ENCODE assay signal across 14 mouse cellular contexts in genomic region chr16:5415310-5415709, GRCm38 (mm10).
A peak's percentile ranks its signal among the peaks of the same experiment; 100 is the strongest.
DNase-seq lines count a peak whose midpoint lies in the region; ATAC-seq and TF ChIP-seq lines count a peak whose summit lies in the region.
"Had no signal": no experiment of that assay in that cellular context is flagged by ENCODE, and none has a peak within 500 bp of the region (broad histone marks: within the 10 kb centered on the region; RNA-seq: fewer than 3 reads in every experiment).

No protein-coding gene starts in this region.

- H3K27ac ChIP-seq in heart, adult 2 months = no peak overlapping the region
- H3K27ac ChIP-seq in heart, embryonic 10.5 days = no peak overlapping the region
- H3K27ac ChIP-seq in liver, postnatal 0 days (ENCODE audit: low read depth) = no peak overlapping the region
- H3K27ac ChIP-seq in midbrain, embryonic 10.5 days (replicated peaks) = no peak overlapping the region
- H3K27ac ChIP-seq: embryonic facial prominence, embryonic 12.5 days; forebrain, embryonic 15.5 days; midbrain, embryonic 15.5 days had no signal

- TF ChIP-seq EP300 in heart, adult 2 months (IDR thresholded peaks at IDR 0.05; ENCODE audit: insufficient read depth, low read depth, low read length) = no peak
- no peak for TF ChIP-seq EP300 in liver, postnatal 0 days (IDR thresholded peaks at IDR 0.05; ENCODE audit: low read depth)

- no peaks in the 10 kb centered on the region for H3K9me3 ChIP-seq in heart, embryonic 10.5 days
- H3K9me3 ChIP-seq in liver, postnatal 0 days (ENCODE audit: low read length) = no peaks in the 10 kb centered on the region
- no peaks in the 10 kb centered on the region for H3K9me3 ChIP-seq in midbrain, embryonic 10.5 days (replicated peaks)
- H3K9me3 ChIP-seq: embryonic facial prominence, embryonic 12.5 days; forebrain, embryonic 15.5 days; midbrain, embryonic 15.5 days had no signal

- no peak for ATAC-seq in liver, postnatal 0 days
- ATAC-seq in megakaryocyte, adult 5-6 weeks (ENCODE audit: poor library complexity, severe bottlenecking) = peak; percentile 51; the same call in 1 of the 2 replicates
- ATAC-seq: forebrain, embryonic 15.5 days; midbrain, embryonic 15.5 days had no signal

- H3K27me3 ChIP-seq in heart, adult 2 months (ENCODE audit: control insufficient read depth, insufficient read depth, low read length) = no peaks in the 10 kb centered on the region
- no peaks in the 10 kb centered on the region for H3K27me3 ChIP-seq in heart, embryonic 10.5 days (ENCODE audit: insufficient read depth, poor library complexity, severe bottlenecking)
- no peaks in the 10 kb centered on the region for H3K27me3 ChIP-seq in liver, postnatal 0 days (ENCODE audit: insufficient read depth, low read length)
- H3K27me3 ChIP-seq in midbrain, embryonic 10.5 days (ENCODE audit: low read depth, poor library complexity, severe bottlenecking) = no peaks in the 10 kb centered on the region
- H3K27me3 ChIP-seq: embryonic facial prominence, embryonic 12.5 days; forebrain, embryonic 15.5 days; midbrain, embryonic 15.5 days had no signal

- no peaks in the 10 kb centered on the region for H3K4me1 ChIP-seq in heart, adult 2 months (ENCODE audit: control insufficient read depth, insufficient read depth, low read length)
- H3K4me1 ChIP-seq in heart, embryonic 10.5 days = no peaks in the 10 kb centered on the region
- H3K4me1 ChIP-seq in liver, postnatal 0 days (ENCODE audit: insufficient read depth) = no peaks in the 10 kb centered on the region
- peaks cover 6% of the 10 kb centered on the region; the same call in 1 of the 2 replicates for H3K4me1 ChIP-seq in midbrain, embryonic 10.5 days
- H3K4me1 ChIP-seq: embryonic facial prominence, embryonic 12.5 days; midbrain, embryonic 15.5 days had no signal

- no peak overlapping the region for H3K4me3 ChIP-seq in heart, adult 2 months
- H3K4me3 ChIP-seq in heart, embryonic 10.5 days = no peak overlapping the region
- no peak overlapping the region for H3K4me3 ChIP-seq in liver, postnatal 0 days (ENCODE audit: low read depth, low read length)
- H3K4me3 ChIP-seq in midbrain, embryonic 10.5 days = no peak overlapping the region
- H3K4me3 ChIP-seq: embryonic facial prominence, embryonic 12.5 days; forebrain, embryonic 15.5 days; midbrain, embryonic 15.5 days had no signal

- WGBS in heart, adult 2 months = 65% methylated on average over 4 of the region's 4 CpGs
- WGBS in heart, embryonic 10.5 days = 68% methylated on average over 4 of the region's 4 CpGs
- WGBS in liver, postnatal 0 days (ENCODE audit: insufficient replicate concordance) = 73% methylated on average over 4 of the region's 4 CpGs
- WGBS in midbrain, embryonic 10.5 days = 81% methylated on average over 4 of the region's 4 CpGs

- TF ChIP-seq POLR2A in heart, adult 2 months (IDR thresholded peaks at IDR 0.05; ENCODE audit: insufficient read depth, low read depth, low read length) = no peak

- no peaks in the 10 kb centered on the region for H3K36me3 ChIP-seq in heart, adult 2 months (ENCODE audit: control insufficient read depth, insufficient read depth, low read length)
- H3K36me3 ChIP-seq in heart, embryonic 10.5 days = no peaks in the 10 kb centered on the region
- H3K36me3 ChIP-seq in liver, postnatal 0 days (replicated peaks; ENCODE audit: insufficient read depth, low read length) = no peaks in the 10 kb centered on the region
- no peaks in the 10 kb centered on the region for H3K36me3 ChIP-seq in midbrain, embryonic 10.5 days
- H3K36me3 ChIP-seq: embryonic facial prominence, embryonic 12.5 days; forebrain, embryonic 15.5 days; midbrain, embryonic 15.5 days had no signal

- H3K79me2 ChIP-seq in heart, adult 2 months (replicated peaks; ENCODE audit: control insufficient read depth, insufficient read depth, low read length) = no peaks in the 10 kb centered on the region

- H3K9ac ChIP-seq in heart, adult 2 months (ENCODE audit: low read depth, low read length) = no peak overlapping the region
- no peak overlapping the region for H3K9ac ChIP-seq in liver, postnatal 0 days (replicated peaks)
- H3K9ac ChIP-seq: embryonic facial prominence, embryonic 12.5 days; forebrain, embryonic 15.5 days; midbrain, embryonic 15.5 days had no signal

- TF ChIP-seq CTCF in heart, adult 2 months (IDR thresholded peaks at IDR 0.05) = peak; percentile 37
- TF ChIP-seq CTCF in liver, postnatal 0 days (IDR thresholded peaks at IDR 0.05; ENCODE audit: low read depth) = peak; percentile 26; the same call in 1 of the 2 replicates

- H3K4me2 ChIP-seq in liver, postnatal 0 days (ENCODE audit: low read depth, low read length) = no peak overlapping the region
- H3K4me2 ChIP-seq: embryonic facial prominence, embryonic 12.5 days; forebrain, embryonic 15.5 days; midbrain, embryonic 15.5 days had no signal

- DNase-seq in heart, adult 2 months = no peak
- DNase-seq in heart, embryonic 10.5 days (ENCODE audit: low spot score) = no peak
- DNase-seq in liver, postnatal 0 days = no peak
- no peak for DNase-seq in liver
- peak; percentile 55 for DNase-seq in thymus, postnatal 4 days
- DNase-seq in midbrain, embryonic 10.5 days (ENCODE audit: low spot score) = no peak
- no peak for DNase-seq in adrenal gland, postnatal 36 days
- DNase-seq: cerebellum, adult 11 months; cerebellum, postnatal 36 days; kidney, adult 11 months had no signal

- intact Hi-C loops in heart, adult 2 months (cut with DNase I) = no loop called here
